In genomic region chr16:87578881-87579280, GRCm38 (mm10) we compare ENCODE assay signal across 16 mouse cellular contexts. TPM values are rescaled to one million over a fixed set of nuclear protein-coding genes. Genes with fewer than 3 reads are reported as not detected.
A peak's percentile ranks its signal among the peaks of the same experiment; 100 is the strongest.
DNase-seq lines count a peak whose midpoint lies in the region; ATAC-seq and TF ChIP-seq lines count a peak whose summit lies in the region.
"Had no signal": no experiment of that assay in that cellular context is flagged by ENCODE, and none has a peak within 500 bp of the region (broad histone marks: within the 10 kb centered on the region; RNA-seq: fewer than 3 reads in every experiment).

No protein-coding gene starts in this region.

- no peaks in the 10 kb centered on the region for H3K27me3 ChIP-seq in kidney, postnatal 0 days (ENCODE audit: insufficient read depth, low read length)
- H3K27me3 ChIP-seq in midbrain, embryonic 15.5 days (replicated peaks) = no peaks in the 10 kb centered on the region
- H3K27me3 ChIP-seq: limb, embryonic 13.5 days had no signal

- ATAC-seq in kidney, postnatal 0 days (replicated peaks; ENCODE audit: low FRiP score, low read depth) = no peak
- ATAC-seq in frontal cortex, adult (ENCODE audit: low TSS enrichment) = no peak
- ATAC-seq in midbrain, embryonic 15.5 days (replicated peaks) = no peak

- H3K9ac ChIP-seq in kidney, postnatal 0 days (ENCODE audit: low read depth, low read length) = no peak overlapping the region
- no peak overlapping the region for H3K9ac ChIP-seq in midbrain, embryonic 15.5 days
- H3K9ac ChIP-seq: limb, embryonic 13.5 days had no signal

- H3K36me3 ChIP-seq in kidney, postnatal 0 days (ENCODE audit: insufficient read depth, low read length) = no peaks in the 10 kb centered on the region
- no peaks in the 10 kb centered on the region for H3K36me3 ChIP-seq in midbrain, embryonic 15.5 days (replicated peaks)
- H3K36me3 ChIP-seq: limb, embryonic 13.5 days had no signal

- peak; percentile 59 for TF ChIP-seq CTCF in kidney, postnatal 0 days (IDR thresholded peaks at IDR 0.05; ENCODE audit: low read depth)

- no peak overlapping the region for H3K4me3 ChIP-seq in kidney, postnatal 0 days (replicated peaks; ENCODE audit: low read depth, low read length)
- H3K4me3 ChIP-seq in midbrain, embryonic 15.5 days = no peak overlapping the region
- H3K4me3 ChIP-seq: limb, embryonic 13.5 days had no signal

- DNase-seq in kidney, postnatal 0 days (ENCODE audit: low spot score) = no peak
- DNase-seq in kidney, adult 18-20 months = no peak
- DNase-seq in thymus, postnatal 4 days = peak; percentile 28
- DNase-seq in thymus, postnatal 0 days (ENCODE audit: low spot score) = no peak
- DNase-seq in cerebellum, adult 9-10 months = peak; percentile 60
- DNase-seq in adrenal gland, postnatal 36 days = no peak
- DNase-seq: adrenal gland, postnatal 14 days; embryo, embryonic 11 days; heart, adult 11 months had no signal

- H3K4me1 ChIP-seq in kidney, postnatal 0 days (replicated peaks; ENCODE audit: insufficient read depth, low read length) = no peaks in the 10 kb centered on the region
- no peaks in the 10 kb centered on the region; the same call in 1 of the 2 replicates for H3K4me1 ChIP-seq in midbrain, embryonic 15.5 days
- H3K4me1 ChIP-seq: limb, embryonic 13.5 days had no signal

- no peak overlapping the region for H3K4me2 ChIP-seq in kidney, postnatal 0 days (ENCODE audit: low read length)
- no peak overlapping the region for H3K4me2 ChIP-seq in midbrain, embryonic 15.5 days
- H3K4me2 ChIP-seq: limb, embryonic 13.5 days had no signal

- WGBS in kidney, postnatal 0 days = 88% methylated on average over 7 of the region's 7 CpGs
- WGBS in midbrain, embryonic 15.5 days = 86% methylated on average over 7 of the region's 7 CpGs

- H3K9me3 ChIP-seq in kidney, postnatal 0 days (replicated peaks; ENCODE audit: low read length) = no peaks in the 10 kb centered on the region
- no peaks in the 10 kb centered on the region for H3K9me3 ChIP-seq in midbrain, embryonic 15.5 days
- H3K9me3 ChIP-seq: limb, embryonic 13.5 days had no signal

- H3K27ac ChIP-seq in kidney, postnatal 0 days = no peak overlapping the region
- no peak overlapping the region for H3K27ac ChIP-seq in midbrain, embryonic 15.5 days
- H3K27ac ChIP-seq: limb, embryonic 13.5 days had no signal

RNA-seq across cellular contexts. Expression of gene Map3k7cl, which starts 25.8 kb away (rescaled TPM):
- 2.1 and 2.7 TPM in 2 replicates for polyA plus RNA-seq in kidney, postnatal 0 days (2015; fragmentation: Nextera tagmentation; extraction: Ambion mirVana)
- 0.77 and 0.81 TPM in 2 replicates for polyA plus RNA-seq in thymus, postnatal 0 days (2015; fragmentation: Nextera tagmentation; extraction: Ambion mirVana)
- total RNA-seq in adrenal gland, postnatal 36 days (2021) = 1 to 10 TPM in 1 of 2 experiments, under 1 TPM in 1; 0.72 to 1.0 TPM
- 0.10 and 0.14 TPM in 2 replicates for polyA plus RNA-seq in midbrain, embryonic 15.5 days (2015; fragmentation: Nextera tagmentation; extraction: Ambion mirVana)
- total RNA-seq: ES-E14; megakaryocyte-erythroid progenitor cell, adult 5-6 weeks had no signal
- polyA plus RNA-seq: hindbrain, embryonic 11.5 days; neural tube, embryonic 11.5 days had no signal

Comparison
In these comparisons a context has a peak if more than half of its experiments do, and no peak if none do; other contexts are left out.
1. DNase-seq: peak in thymus, postnatal 4 days (single experiment) and cerebellum, adult 9-10 months (single experiment); none in kidney, postnatal 0 days (single experiment), kidney, adult 18-20 months (single experiment), thymus, postnatal 0 days (single experiment) and adrenal gland, postnatal 36 days (0 of 2).